Mouse (Mus musculus) thymus, postnatal 0 days (tissue): ENCODE data around the gene Ifngr2. TPM values are rescaled to one million over a fixed set of nuclear protein-coding genes. Genes with fewer than 3 reads are reported as not detected.

Experiments
- DNase-seq: peaks from one replicate; pipeline ENCODE4 v3.0.0-alpha.2; 2015; ENCODE audit warnings: low spot score
- polyA plus RNA-seq: library from polyadenylated mRNA; unstranded; fragments of >200 nt; fragmentation: Nextera tagmentation; extraction: Ambion mirVana; gene quantifications from 2 replicates; pipeline ENCODE4 v1.2.1, GENCODE M21; 2015

Gene Ifngr2
- polyA plus RNA-seq, 1 experiment from 2014 or later, result 41.6 TPM

GRCm38 (mm10) chr16:91564580-91565291 lies 17.9 kb downstream of the Ifngr2 start:
- no peak for DNase-seq

GRCm38 (mm10) chr16:91565292-91565951 lies 18.6 kb downstream of the Ifngr2 start:
- DNase-seq, result no peak

GRCm38 (mm10) chr16:91566002-91566401 lies 19.1 kb downstream of the Ifngr2 start:
- DNase-seq, result no peak

GRCm38 (mm10) chr16:91568960-91569359 lies 22.1 kb downstream of the Ifngr2 start:
- DNase-seq, result no peak

- no peak for DNase-seq
These were observed 24.2 kb downstream of the Ifngr2 start for GRCm38 (mm10) chr16:91571105-91571504.

- no peak for DNase-seq
These were observed 28.3 kb downstream of the Ifngr2 start for GRCm38 (mm10) chr16:91575151-91575550.

GRCm38 (mm10) chr16:91578980-91579720 lies 32.3 kb downstream of the Ifngr2 start:
- no peak for DNase-seq

- peak; percentile 69 for DNase-seq
These were observed 35.4 kb downstream of the Ifngr2 start for GRCm38 (mm10) chr16:91582307-91582706.

GRCm38 (mm10) chr16:91585617-91586016 lies 38.7 kb downstream of the Ifngr2 start:
- DNase-seq, result no peak

GRCm38 (mm10) chr16:91586244-91586643 lies 39.4 kb downstream of the Ifngr2 start:
- no peak for DNase-seq

- DNase-seq, result peak; percentile 73
These were observed 41.0 kb downstream of the Ifngr2 start for GRCm38 (mm10) chr16:91587730-91588453.

GRCm38 (mm10) chr16:91588703-91589102 lies 41.8 kb downstream of the Ifngr2 start:
- DNase-seq, result no peak

GRCm38 (mm10) chr16:91592162-91592561 lies 45.3 kb downstream of the Ifngr2 start:
- no peak for DNase-seq

GRCm38 (mm10) chr16:91593262-91593661 lies 46.4 kb downstream of the Ifngr2 start:
- DNase-seq, result peak; percentile 51

- no peak for DNase-seq
These were observed 48.2 kb downstream of the Ifngr2 start for GRCm38 (mm10) chr16:91595076-91595475.

GRCm38 (mm10) chr16:91596397-91596778 lies 49.5 kb downstream of the Ifngr2 start:
- DNase-seq, result peak; percentile 50

- DNase-seq, result peak; percentile 27
These were observed 50.2 kb downstream of the Ifngr2 start for GRCm38 (mm10) chr16:91596779-91597671.

- DNase-seq, result peak; percentile 97
These were observed 50.8 kb downstream of the Ifngr2 start, which contains the start of gene Tmem50b for GRCm38 (mm10) chr16:91597672-91598010. Tmem50b (minus strand) TSS chr16:91597800.

GRCm38 (mm10) chr16:91599242-91599641 lies 52.4 kb downstream of the Ifngr2 start:
- DNase-seq, result no peak

GRCm38 (mm10) chr16:91601081-91601480 lies 54.2 kb downstream of the Ifngr2 start:
- DNase-seq, result no peak
